Mouse (Mus musculus): Measurements from ENCODE around the gene Olfr967. TPM values are rescaled to one million over a fixed set of nuclear protein-coding genes. Genes with fewer than 3 reads are reported as not detected.
"Not testable (repeated sequence)": the region's sequence is repeated elsewhere in the genome, so short reads cannot be mapped to it uniquely, and the experiment has no call there.

The Olfr967 gene
- not detected in 2 replicates for total RNA-seq (2014; rRNA removed)
- not detected in 2 replicates for polyA plus RNA-seq (2015; fragmentation: Nextera tagmentation; extraction: Ambion mirVana)

DNA sequence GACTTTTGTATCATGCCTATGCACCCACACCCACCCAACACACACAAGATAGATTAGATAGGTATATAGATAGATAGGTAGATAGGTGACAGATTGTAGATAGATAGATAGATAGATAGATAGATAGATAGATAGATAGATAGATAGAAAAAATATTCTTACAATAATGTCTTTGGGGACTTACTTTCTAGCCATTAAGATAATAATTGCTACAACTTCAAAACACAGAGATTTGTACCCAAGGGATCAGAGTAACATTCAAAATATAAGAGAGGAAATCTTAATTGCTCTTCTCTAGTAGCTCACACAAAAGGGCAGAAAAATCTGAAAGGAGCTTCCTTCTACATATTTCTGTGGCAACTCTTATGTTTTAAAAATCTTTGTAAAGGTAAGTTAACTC lies at the start of gene Olfr967:
Olfr967 (plus strand) TSS at position 301 of the 400 bp plus-strand sequence.
- Histone ChIP-seq H3K9ac (replicated peaks; ENCODE audit: low read length) (no peak within 1 kb of the TSS), H3K36me3 (ENCODE audit: insufficient read depth, low read length) (no peaks in the 10 kb centered on the region), H3K4me3 (ENCODE audit: low read length) (no peak within 1 kb of the TSS), H3K4me1 (ENCODE audit: insufficient read depth, low read length) (no peaks in the 10 kb centered on the region), H3K27me3 (ENCODE audit: insufficient read depth, low read length) (no peaks in the 10 kb centered on the region), H3K27ac (no peak within 1 kb of the TSS), H3K4me2 (ENCODE audit: low read depth, low read length) (no peak within 1 kb of the TSS), H3K9me3 (ENCODE audit: low read length) (no peaks in the 10 kb centered on the region)
- no peak for DNase-seq (ENCODE audit: low spot score)
- no peak for ATAC-seq
- no peak for TF ChIP-seq CTCF (IDR thresholded peaks at IDR 0.05; ENCODE audit: low read depth)

DNA sequence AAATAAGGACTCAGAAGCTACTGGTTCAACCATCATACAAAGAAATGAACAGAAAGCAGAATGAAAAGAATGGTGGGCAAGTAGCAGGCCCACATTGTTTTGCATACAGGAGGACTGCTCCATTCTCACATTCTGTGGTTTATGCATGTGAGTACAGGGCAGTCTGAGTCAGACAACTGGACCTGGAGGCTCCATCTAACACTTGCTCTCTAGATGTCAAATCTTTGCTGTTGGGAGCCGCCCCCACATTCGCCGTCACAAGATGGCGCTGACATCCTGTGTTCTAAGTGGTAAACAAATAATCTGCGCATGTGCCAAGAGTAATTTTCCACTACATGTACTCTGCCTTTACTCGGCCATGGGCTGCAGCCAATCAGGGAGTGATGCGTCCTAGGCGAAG lies 44.9 kb upstream of the Olfr967 start:
- not testable (repeated sequence) for H3K36me3 ChIP-seq (ENCODE audit: insufficient read depth, low read length); H3K9ac ChIP-seq (replicated peaks; ENCODE audit: low read length); H3K27me3 ChIP-seq (ENCODE audit: insufficient read depth, low read length); H3K4me1 ChIP-seq (ENCODE audit: insufficient read depth, low read length); H3K4me3 ChIP-seq (ENCODE audit: low read length); H3K4me2 ChIP-seq (ENCODE audit: low read depth, low read length); ATAC-seq; H3K9me3 ChIP-seq (ENCODE audit: low read length); DNase-seq (ENCODE audit: low spot score); H3K27ac ChIP-seq
- WGBS, result 86% methylated on average over 7 of the region's 8 CpGs

DNA sequence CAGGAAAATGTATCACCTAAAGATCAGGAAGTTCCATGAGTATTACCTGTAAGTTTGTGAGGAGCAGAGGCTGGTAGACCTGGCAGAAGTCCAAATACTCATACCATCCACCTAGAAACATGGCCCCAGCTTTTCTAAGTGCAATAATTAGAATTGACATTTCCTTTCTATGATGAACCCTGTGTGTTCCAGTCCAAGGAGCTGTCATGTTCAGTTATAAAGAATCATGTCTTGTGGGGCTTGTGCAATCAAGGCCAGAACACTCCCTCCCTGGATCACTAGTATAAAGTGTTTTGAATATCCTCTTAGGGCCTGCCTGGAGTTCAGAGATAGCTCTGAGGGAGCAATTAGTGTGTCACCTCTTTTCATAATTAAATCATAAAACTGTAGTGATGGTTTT lies 39.0 kb upstream of the Olfr967 start, which contains the start of gene Olfr149:
Olfr149 (minus strand) TSS at position 101 of the 400 bp plus-strand sequence.
- H3K9me3 ChIP-seq (ENCODE audit: low read length), result no peaks in the 10 kb centered on the region
- H3K9ac ChIP-seq (replicated peaks; ENCODE audit: low read length), result no peak within 1 kb of the TSS
- no peaks in the 10 kb centered on the region for H3K27me3 ChIP-seq (ENCODE audit: insufficient read depth, low read length)
- H3K36me3 ChIP-seq (ENCODE audit: insufficient read depth, low read length), result no peaks in the 10 kb centered on the region
- ATAC-seq (no peak), DNase-seq (ENCODE audit: low spot score) (peak; percentile 2)
- no peaks in the 10 kb centered on the region for H3K4me1 ChIP-seq (ENCODE audit: insufficient read depth, low read length)
- TF ChIP-seq CTCF (IDR thresholded peaks at IDR 0.05; ENCODE audit: low read depth), result no peak
- H3K4me2 ChIP-seq (ENCODE audit: low read depth, low read length), result no peak within 1 kb of the TSS
- H3K4me3 ChIP-seq (ENCODE audit: low read length), result no peak within 1 kb of the TSS
- no peak within 1 kb of the TSS for H3K27ac ChIP-seq

DNA sequence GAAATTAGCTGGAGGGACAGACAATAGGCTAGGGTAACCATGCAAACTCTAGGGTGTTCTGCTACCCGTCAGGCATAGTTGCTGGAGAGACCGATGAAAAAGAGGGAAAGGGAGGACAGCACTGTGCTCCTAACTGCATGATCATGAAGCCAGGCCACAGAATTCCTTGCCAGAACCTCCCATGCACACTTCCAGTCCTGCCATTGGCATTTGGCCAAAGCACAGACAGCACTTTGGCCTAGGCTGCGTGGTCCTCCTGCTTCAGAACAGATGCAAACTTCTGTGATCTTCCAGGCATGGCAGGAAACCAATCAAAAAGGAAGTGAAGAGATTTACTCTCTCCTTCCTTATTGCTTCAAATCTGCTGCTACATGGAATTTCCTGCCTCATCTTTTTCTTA lies 37.1 kb upstream of the Olfr967 start:
- WGBS, result 61% methylated on average over 3 of the region's 3 CpGs
- ATAC-seq (no peak), DNase-seq (ENCODE audit: low spot score) (peak; percentile 44)
- TF ChIP-seq CTCF (IDR thresholded peaks at IDR 0.05; ENCODE audit: low read depth), result no peak
- no peak overlapping the region for H3K4me2 ChIP-seq (ENCODE audit: low read depth, low read length)
- H3K9ac ChIP-seq (replicated peaks; ENCODE audit: low read length), result no peak overlapping the region
- H3K4me3 ChIP-seq (ENCODE audit: low read length), result no peak overlapping the region
- no peak overlapping the region for H3K27ac ChIP-seq
- no peaks in the 10 kb centered on the region for H3K4me1 ChIP-seq (ENCODE audit: insufficient read depth, low read length)
- H3K27me3 ChIP-seq (ENCODE audit: insufficient read depth, low read length), result no peaks in the 10 kb centered on the region
- no peaks in the 10 kb centered on the region for H3K9me3 ChIP-seq (ENCODE audit: low read length)
- H3K36me3 ChIP-seq (ENCODE audit: insufficient read depth, low read length), result no peaks in the 10 kb centered on the region

DNA sequence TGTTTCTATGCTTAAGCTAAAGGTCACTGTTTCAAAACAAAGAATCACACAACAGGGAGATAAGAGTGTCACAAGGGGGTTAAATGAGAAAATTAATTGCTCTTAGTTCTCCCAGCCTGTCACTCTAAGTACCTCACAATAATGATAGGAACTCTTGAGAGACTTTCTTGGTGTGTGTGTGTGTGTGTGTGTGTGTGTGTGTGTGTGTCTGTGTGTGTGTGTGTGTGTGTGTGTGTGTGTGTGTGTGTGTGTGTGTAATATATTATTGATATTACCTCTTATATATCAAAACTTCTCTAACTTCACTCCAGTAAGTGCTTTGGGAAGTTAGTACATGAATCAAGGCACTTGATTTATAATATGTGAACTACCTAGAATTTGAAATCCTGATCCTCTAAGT lies 35.0 kb upstream of the Olfr967 start, which contains the start of gene Olfr965:
Olfr965 (plus strand) TSS at position 301 of the 400 bp plus-strand sequence.
- no peaks in the 10 kb centered on the region for H3K27me3 ChIP-seq (ENCODE audit: insufficient read depth, low read length)

DNA sequence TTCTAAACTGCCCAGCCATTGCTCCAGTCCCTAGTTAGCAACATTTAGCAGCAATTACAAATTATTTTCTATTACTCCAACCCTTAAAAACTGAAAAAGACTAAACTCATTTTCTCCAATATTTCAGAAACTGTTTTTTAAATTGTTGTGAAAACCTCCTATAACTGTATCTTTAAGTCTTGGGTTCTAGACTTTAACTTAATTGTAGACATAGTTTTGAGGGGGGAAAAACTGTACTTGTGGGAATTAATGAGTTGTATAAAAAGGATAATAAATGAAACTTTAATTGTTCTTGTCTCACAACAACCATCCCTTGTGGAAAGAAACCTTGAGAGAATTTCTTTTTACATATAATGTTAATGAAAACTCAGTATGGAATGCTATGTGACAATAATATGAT lies 15.4 kb upstream of the Olfr967 start, which contains the start of gene Olfr150:
Olfr150 (plus strand) TSS at position 301 of the 400 bp plus-strand sequence.
- no peak within 1 kb of the TSS for H3K4me3 ChIP-seq (ENCODE audit: low read length)
- H3K4me2 ChIP-seq (ENCODE audit: low read depth, low read length), result no peak within 1 kb of the TSS
- no peaks in the 10 kb centered on the region for H3K27me3 ChIP-seq (ENCODE audit: insufficient read depth, low read length)
- no peak within 1 kb of the TSS for H3K27ac ChIP-seq
- H3K36me3 ChIP-seq (ENCODE audit: insufficient read depth, low read length), result no peaks in the 10 kb centered on the region
- H3K9me3 ChIP-seq (ENCODE audit: low read length), result no peaks in the 10 kb centered on the region
- no peak within 1 kb of the TSS for H3K9ac ChIP-seq (replicated peaks; ENCODE audit: low read length)
- ATAC-seq, result no peak
- DNase-seq (ENCODE audit: low spot score), result no peak
- no peaks in the 10 kb centered on the region for H3K4me1 ChIP-seq (ENCODE audit: insufficient read depth, low read length)
- TF ChIP-seq CTCF (IDR thresholded peaks at IDR 0.05; ENCODE audit: low read depth), result no peak

More for the DNA sequence above, 35.0 kb upstream of the Olfr967 start, which contains the start of gene Olfr965:
- Histone ChIP-seq H3K4me2 (ENCODE audit: low read depth, low read length) (no peak within 1 kb of the TSS), H3K4me1 (ENCODE audit: insufficient read depth, low read length) (no peaks in the 10 kb centered on the region), H3K4me3 (ENCODE audit: low read length) (no peak within 1 kb of the TSS), H3K9ac (replicated peaks; ENCODE audit: low read length) (no peak within 1 kb of the TSS), H3K27ac (no peak within 1 kb of the TSS), H3K36me3 (ENCODE audit: insufficient read depth, low read length) (no peaks in the 10 kb centered on the region), H3K9me3 (ENCODE audit: low read length) (no peaks in the 10 kb centered on the region)
- no peak for DNase-seq (ENCODE audit: low spot score)
- ATAC-seq, result no peak
- no peak for TF ChIP-seq CTCF (IDR thresholded peaks at IDR 0.05; ENCODE audit: low read depth)

DNA sequence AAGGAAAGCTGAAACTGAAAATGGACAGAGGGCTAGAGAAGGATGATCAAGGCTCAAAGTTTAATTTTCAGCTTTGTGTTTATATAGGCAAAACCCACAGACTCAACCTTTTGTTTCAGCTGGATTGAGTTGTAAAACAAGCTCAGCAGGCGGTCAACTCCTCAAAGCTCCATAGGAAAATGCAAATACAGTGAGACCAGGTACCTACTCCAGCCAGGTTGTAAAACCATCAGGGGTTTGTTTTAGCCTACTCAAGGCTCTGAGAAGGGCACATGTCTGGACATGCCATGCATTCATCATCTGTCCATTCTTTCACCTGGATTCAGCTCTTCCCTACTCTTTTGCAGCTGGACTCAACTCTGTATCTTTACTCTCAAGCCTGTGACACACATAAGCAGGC lies 5.3 kb upstream of the Olfr967 start:
- Histone ChIP-seq H3K9me3 (ENCODE audit: low read length) (no peaks in the 10 kb centered on the region), H3K27ac (no peak overlapping the region)
- ATAC-seq, result no peak

More for the DNA sequence above, 5.3 kb upstream of the Olfr967 start:
- no peak overlapping the region for H3K4me2 ChIP-seq (ENCODE audit: low read depth, low read length)
- H3K4me1 ChIP-seq (ENCODE audit: insufficient read depth, low read length), result no peaks in the 10 kb centered on the region
- no peak for TF ChIP-seq CTCF (IDR thresholded peaks at IDR 0.05; ENCODE audit: low read depth)
- no peak overlapping the region for H3K9ac ChIP-seq (replicated peaks; ENCODE audit: low read length)
- H3K27me3 ChIP-seq (ENCODE audit: insufficient read depth, low read length), result no peaks in the 10 kb centered on the region
- H3K4me3 ChIP-seq (ENCODE audit: low read length), result no peak overlapping the region
- DNase-seq (ENCODE audit: low spot score), result no peak
- 96% methylated on average over 1 of the region's 1 CpGs for WGBS
- no peaks in the 10 kb centered on the region for H3K36me3 ChIP-seq (ENCODE audit: insufficient read depth, low read length)
